Mouse (Mus musculus) duodenum, adult 2 months (tissue): Measurements from ENCODE around the gene Cts6. TPM values are rescaled to one million over a fixed set of nuclear protein-coding genes. Genes with fewer than 3 reads are reported as not detected.

Source experiments
- polyA plus RNA-seq: library from polyadenylated mRNA; depleted of rRNA; stranded (reverse); fragments of >200 nt; gene quantifications from 2 replicates; pipeline ENCODE4 v1.2.3, GENCODE M21; 2012; ENCODE audit warnings: low replicate concordance; rRNA removed

The Cts6 gene
- not detected in 2 replicates for polyA plus RNA-seq

GRCm38 (mm10) chr13:61203310-61203709, at the start of gene Cts6:
Cts6 (minus strand) TSS chr13:61203410.

GRCm38 (mm10) chr13:61164156-61164555, 39.1 kb downstream of the Cts6 start, which contains the start of gene Ctsr:
Ctsr (minus strand) TSS chr13:61164256.

Other genes with a start within 250 kb of the Cts6 start
- not detected in 2 replicates for gene Ctsj, start 197.5 kb downstream of the Cts6 start, polyA plus RNA-seq
- not detected in 2 replicates for gene Ctsq, start 162.8 kb downstream of the Cts6 start, polyA plus RNA-seq
- gene Ctsr, start 39.2 kb downstream of the Cts6 start, polyA plus RNA-seq = not detected in 2 replicates
- gene Cts8, start 51.9 kb upstream of the Cts6 start, polyA plus RNA-seq = not detected in 2 replicates
- gene Gm49398, start 85.4 kb upstream of the Cts6 start, polyA plus RNA-seq = not detected in 2 replicates
- not detected in 2 replicates for gene Cts7, start 154.8 kb upstream of the Cts6 start, polyA plus RNA-seq